Mouse (Mus musculus) G1E (cell line): ENCODE measurements around the gene Ninj1. TPM values are rescaled to one million over a fixed set of nuclear protein-coding genes. Genes with fewer than 3 reads are reported as not detected.

Experiments used
- ATAC-seq: 2 replicates; pipeline ENCODE4 v1.8.0; 2016; ENCODE audit warnings: mild to moderate bottlenecking; ENCODE audit not compliant: insufficient number of reproducible peaks, poor library complexity, low FRiP score, severe bottlenecking; ENCODE audit errors: extremely low read depth
- DNase-seq: peaks from one replicate; pipeline ENCODE4 v3.0.0; 2012; ENCODE audit warnings: low spot score
- H3K27me3 ChIP-seq: 2 replicates; pipeline ENCODE4 v1.6.1; 2012; ENCODE audit warnings: mild to moderate bottlenecking, low read length, inconsistent platforms; ENCODE audit not compliant: insufficient read depth
- H3K36me3 ChIP-seq: replicated peaks from 2 replicates; pipeline ENCODE3; 2012; ENCODE audit warnings: mild to moderate bottlenecking, inconsistent platforms
- H3K4me1 ChIP-seq: 2 replicates; pipeline ENCODE4 v1.6.1; 2012; ENCODE audit warnings: low read depth, low read length, inconsistent platforms, mixed read lengths; ENCODE audit not compliant: insufficient read depth
- H3K4me3 ChIP-seq: 2 replicates; pipeline ENCODE4 v1.5.1; 2012; ENCODE audit warnings: low read depth, mild to moderate bottlenecking, inconsistent platforms, low read length, moderate library complexity, mixed read lengths
- H3K9me3 ChIP-seq: replicated peaks from 2 replicates; pipeline ENCODE4 v1.6.1; 2012; ENCODE audit warnings: inconsistent platforms
- CTCF ChIP-seq: IDR thresholded peaks from 2 replicates; pipeline ENCODE4 v1.5.1; 2012; ENCODE audit warnings: low read depth, low read length, inconsistent platforms, mixed read lengths
- GATA1 ChIP-seq: IDR thresholded peaks from 2 replicates; pipeline ENCODE4 v1.6.1; 2012; ENCODE audit warnings: borderline replicate concordance, low read length, inconsistent platforms, mixed read lengths
- GATA2 ChIP-seq: IDR thresholded peaks from 2 replicates; pipeline ENCODE4 v1.6.1; 2012; ENCODE audit warnings: low read depth, low read length, inconsistent platforms, borderline replicate concordance
- POLR2AphosphoS5 ChIP-seq: IDR thresholded peaks from 2 replicates; pipeline ENCODE4 v1.6.1; 2012; ENCODE audit warnings: low read depth, low read length, inconsistent platforms; ENCODE audit not compliant: insufficient replicate concordance
- TAL1 ChIP-seq: conservative IDR thresholded peaks from 2 replicates; pipeline ENCODE4 v1.6.1; 2012; ENCODE audit warnings: low read depth, low read length, inconsistent platforms, mixed read lengths
- polyA plus RNA-seq: library from polyadenylated mRNA; stranded (reverse); fragments of >175 nt; gene quantifications from 2 replicates; pipeline ENCODE4 v1.2.3, GENCODE M21; 2012
- total RNA-seq, 2 experiments: library from RNA; stranded (forward) in 1 of 2; stranded (reverse) in 1 of 2; fragments of 200-1000 nt in 1 of 2; fragments of >200 nt in 1 of 2; fragmentation: Nextera tagmentation in 1 of 2; gene quantifications; 2 replicates each; pipeline ENCODE4 v1.2.3; 2014 to 2017

Ninj1 gene
- total and polyA plus RNA-seq, 3 experiments, result 10.1 to 61.7 (median 13.2) TPM

- Histone ChIP-seq H3K4me1 (peaks cover 20% of the 10 kb centered on the region), H3K9me3 (no peaks in the 10 kb centered on the region), H3K4me3 (no peak overlapping the region), H3K36me3 (no peaks in the 10 kb centered on the region), H3K27me3 (peaks cover 53% of the 10 kb centered on the region)
- ATAC-seq (no peak), DNase-seq (no peak)
- TF ChIP-seq CTCF (no peak), TAL1 (no peak), GATA1 (no peak), GATA2 (no peak), POLR2AphosphoS5 (no peak)
Observed at GRCm38 (mm10) chr13:49219367-49219766, 32.1 kb downstream of the Ninj1 start.

GRCm38 (mm10) chr13:49220912-49221311 is 33.6 kb downstream of the Ninj1 start:
- Histone ChIP-seq H3K9me3 (no peaks in the 10 kb centered on the region), H3K36me3 (no peaks in the 10 kb centered on the region), H3K4me3 (no peak overlapping the region), H3K4me1 (peaks cover 10% of the 10 kb centered on the region), H3K27me3 (peaks cover 54% of the 10 kb centered on the region)
- TF ChIP-seq GATA2 (no peak), TAL1 (no peak), POLR2AphosphoS5 (no peak), CTCF (no peak), GATA1 (no peak)
- ATAC-seq (no peak), DNase-seq (no peak)

GRCm38 (mm10) chr13:49224314-49224713 is 37.0 kb downstream of the Ninj1 start:
- DNase-seq (no peak), ATAC-seq (no peak)
- H3K36me3 ChIP-seq, result no peaks in the 10 kb centered on the region
- no peak overlapping the region for H3K4me3 ChIP-seq
- H3K4me1 ChIP-seq, result no peaks in the 10 kb centered on the region
- peaks cover 45% of the 10 kb centered on the region for H3K27me3 ChIP-seq
- H3K9me3 ChIP-seq, result no peaks in the 10 kb centered on the region
- TF ChIP-seq GATA2 (no peak), POLR2AphosphoS5 (no peak), TAL1 (no peak), GATA1 (no peak), CTCF (no peak)

- ATAC-seq (no peak), DNase-seq (no peak)
- peaks cover 40% of the 10 kb centered on the region for H3K27me3 ChIP-seq
- H3K36me3 ChIP-seq, result no peaks in the 10 kb centered on the region
- no peak for TF ChIP-seq TAL1
- no peak for TF ChIP-seq CTCF
- no peak for TF ChIP-seq GATA2
- TF ChIP-seq POLR2AphosphoS5, result no peak
- no peak for TF ChIP-seq GATA1
- no peaks in the 10 kb centered on the region for H3K4me1 ChIP-seq
- H3K9me3 ChIP-seq, result no peaks in the 10 kb centered on the region
- H3K4me3 ChIP-seq, result no peak overlapping the region
Observed at GRCm38 (mm10) chr13:49224729-49225128, 37.4 kb downstream of the Ninj1 start.

GRCm38 (mm10) chr13:49225159-49225558 is 37.9 kb downstream of the Ninj1 start:
- TF ChIP-seq GATA1 (no peak), POLR2AphosphoS5 (no peak), TAL1 (no peak), GATA2 (no peak), CTCF (no peak)
- Histone ChIP-seq H3K36me3 (no peaks in the 10 kb centered on the region), H3K4me1 (no peaks in the 10 kb centered on the region), H3K4me3 (no peak overlapping the region), H3K9me3 (no peaks in the 10 kb centered on the region), H3K27me3 (peaks cover 40% of the 10 kb centered on the region)
- no peak for ATAC-seq
- DNase-seq, result no peak

GRCm38 (mm10) chr13:49225633-49226032 is 38.3 kb downstream of the Ninj1 start:
- Histone ChIP-seq H3K4me3 (no peak overlapping the region), H3K27me3 (peaks cover 40% of the 10 kb centered on the region), H3K9me3 (no peaks in the 10 kb centered on the region), H3K36me3 (no peaks in the 10 kb centered on the region), H3K4me1 (no peaks in the 10 kb centered on the region)
- DNase-seq (no peak), ATAC-seq (no peak)
- TF ChIP-seq TAL1, result no peak
- TF ChIP-seq GATA1, result no peak
- TF ChIP-seq GATA2, result no peak
- TF ChIP-seq CTCF, result no peak
- TF ChIP-seq POLR2AphosphoS5, result no peak
